Mouse (Mus musculus) granulocyte monocyte progenitor cell, adult 5-6 weeks (primary cell): ENCODE data around the gene Pih1d1. TPM values are rescaled to one million over a fixed set of nuclear protein-coding genes. Genes with fewer than 3 reads are reported as not detected.
"Not testable (repeated sequence)": the region's sequence is repeated elsewhere in the genome, so short reads cannot be mapped to it uniquely, and the experiment has no call there.

Source experiments
- ATAC-seq: replicated peaks from 2 replicates; pipeline ENCODE4 v1.8.0; 2016; ENCODE audit warnings: mild to moderate bottlenecking, moderate TSS enrichment, inconsistent platforms; ENCODE audit not compliant: poor library complexity, severe bottlenecking
- total RNA-seq, 2 experiments: library from RNA; stranded (forward) in 1 of 2; stranded (reverse) in 1 of 2; fragments of 200-712, 200-1000 nt in 1 of 2; fragments of >200 nt in 1 of 2; fragmentation: Nextera tagmentation in 1 of 2; gene quantifications; 2 replicates each; pipeline ENCODE4 v1.2.3; 2014 to 2017

Gene Pih1d1
- total RNA-seq, 2 experiments from 2014 or later = 48.8 to 74.2 TPM

DNA sequence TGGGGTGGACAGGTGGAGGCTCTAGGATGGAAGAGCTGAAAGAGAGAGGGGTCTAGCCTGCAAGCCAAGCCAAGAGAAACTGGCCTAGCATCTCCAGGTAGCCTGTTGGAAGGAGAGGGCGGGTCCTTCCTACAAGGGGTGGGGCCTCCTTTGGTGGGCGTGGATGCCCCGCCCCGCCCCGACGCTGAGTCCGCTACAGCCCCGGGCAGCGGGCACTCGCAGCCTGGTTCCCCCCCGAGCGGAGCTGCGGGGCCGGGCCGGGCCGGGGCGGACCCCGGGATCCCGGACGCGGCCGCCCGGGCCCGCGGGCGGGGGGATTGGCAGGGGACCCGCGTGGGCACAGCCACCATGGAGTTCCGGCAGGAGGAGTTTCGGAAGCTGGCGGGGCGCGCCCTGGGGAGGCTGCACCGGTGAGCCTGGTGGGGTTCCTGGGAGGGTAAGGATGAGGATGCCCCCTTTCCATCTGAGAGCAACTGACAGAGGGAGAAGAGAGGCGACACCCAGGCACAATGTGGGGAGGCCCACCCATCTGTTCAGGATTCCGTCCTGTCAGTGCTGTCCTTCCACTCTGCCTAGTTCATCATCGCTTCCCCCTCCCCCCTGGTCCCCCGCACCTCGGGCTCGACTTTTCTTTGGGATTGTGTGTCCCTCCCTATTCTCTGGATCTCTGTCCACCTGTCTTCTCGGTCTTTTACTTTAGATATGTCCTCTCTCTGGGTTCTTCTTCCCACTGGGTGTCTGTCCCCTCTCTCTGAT, 9.8 kb downstream of the Pih1d1 start, which contains the start of gene Slc17a7:
Gene Slc17a7, plus strand, starts transcription at position 215 of the 756 bp plus-strand sequence.
- ATAC-seq = peak; percentile 58

- ATAC-seq = no peak
Observed at GRCm38 (mm10) chr7:45164833-45165232, 10.7 kb downstream of the Pih1d1 start.

GRCm38 (mm10) chr7:45165701-45166100, 11.6 kb downstream of the Pih1d1 start:
- ATAC-seq = no peak

DNA sequence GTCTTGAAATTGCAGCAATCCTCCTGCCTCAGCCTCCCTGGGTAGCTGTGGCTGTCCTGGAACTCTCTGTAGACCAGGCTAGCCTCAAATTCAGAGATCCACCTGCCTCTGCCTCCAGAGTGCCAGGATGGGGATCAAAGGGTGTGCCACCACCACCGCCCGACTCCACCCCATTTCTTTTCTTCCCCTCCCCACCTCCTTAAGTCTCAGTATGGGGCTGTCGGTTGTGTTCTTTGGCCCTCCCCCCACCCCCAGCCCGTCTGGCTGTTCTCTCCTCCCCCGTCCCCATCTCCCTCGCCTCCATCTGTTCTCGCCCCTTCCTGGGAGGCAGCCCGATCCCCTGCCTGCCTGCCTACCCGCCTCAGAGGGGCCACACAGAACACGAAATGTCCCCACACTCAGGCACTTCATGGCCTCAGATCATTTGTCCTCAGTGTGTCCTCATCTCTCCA, 12.9 kb downstream of the Pih1d1 start:
- ATAC-seq = no peak

GRCm38 (mm10) chr7:45167761-45168445, 13.8 kb downstream of the Pih1d1 start:
- ATAC-seq = no peak

GRCm38 (mm10) chr7:45168656-45169055, 14.6 kb downstream of the Pih1d1 start:
- no peak for ATAC-seq

DNA sequence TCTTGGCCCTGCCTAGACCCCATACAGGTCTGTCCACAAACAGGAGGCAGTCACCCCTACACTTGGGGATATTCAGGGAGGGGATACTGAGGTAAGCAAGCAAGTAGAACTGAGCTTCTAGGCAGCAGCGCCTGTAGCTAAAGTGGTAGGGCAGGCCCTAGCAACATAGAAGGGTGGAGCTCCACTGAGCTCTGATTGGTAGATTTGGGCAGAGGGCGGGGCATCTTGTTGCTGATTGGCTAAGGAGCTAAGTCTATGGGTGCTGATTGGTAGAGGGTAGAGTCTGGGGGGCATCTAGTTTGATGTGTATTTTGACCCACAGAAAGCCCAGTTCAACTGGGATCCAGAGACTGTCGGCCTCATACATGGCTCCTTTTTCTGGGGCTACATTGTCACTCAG, 15.4 kb downstream of the Pih1d1 start:
- no peak for ATAC-seq

DNA sequence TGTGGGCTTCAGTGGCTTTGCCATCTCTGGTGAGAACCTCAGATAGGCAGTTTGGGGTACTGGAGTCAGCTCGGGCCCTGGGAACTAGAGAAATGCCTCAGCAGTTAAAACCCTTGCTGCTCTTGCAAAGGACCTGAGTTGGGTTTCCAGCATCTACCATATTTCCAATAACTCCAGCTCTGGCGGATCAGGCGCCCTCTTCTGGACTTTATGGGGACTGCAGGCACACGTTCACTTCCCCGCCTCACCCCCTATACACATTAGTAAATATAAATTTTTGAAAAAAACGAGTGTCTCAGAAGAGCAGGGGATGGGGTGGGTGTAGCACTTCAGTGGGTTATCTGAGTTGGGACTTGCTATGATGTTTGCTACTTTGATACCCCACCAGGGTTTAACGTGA, 18.9 kb downstream of the Pih1d1 start:
- ATAC-seq = 0 out of 2 replicates have a peak, but pooled peaks have one; percentile 15

DNA sequence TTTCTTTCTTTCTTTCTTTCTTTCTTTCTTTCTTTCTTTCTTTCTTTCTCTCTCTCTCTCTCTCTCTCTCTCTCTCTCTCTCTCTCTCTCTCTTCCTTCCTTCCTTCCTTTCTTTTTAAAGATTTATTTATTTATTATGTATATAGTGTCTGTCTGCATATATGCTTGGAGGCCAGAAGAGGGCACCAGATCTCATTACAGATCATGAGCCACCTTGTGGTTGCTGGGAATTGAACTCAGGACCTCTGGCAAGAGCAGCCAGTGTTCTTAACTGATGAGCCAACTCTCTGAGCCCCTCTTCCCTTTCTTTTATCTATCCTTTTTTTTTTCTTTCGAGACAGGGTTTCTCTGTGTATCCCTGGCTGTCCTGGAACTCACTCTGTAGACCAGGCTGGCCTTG, 19.7 kb downstream of the Pih1d1 start:
- ATAC-seq = not testable (repeated sequence)

- peak; percentile 21; the same call in 1 of the 2 replicates for ATAC-seq
Observed at GRCm38 (mm10) chr7:45174567-45175280, 20.6 kb downstream of the Pih1d1 start.

DNA sequence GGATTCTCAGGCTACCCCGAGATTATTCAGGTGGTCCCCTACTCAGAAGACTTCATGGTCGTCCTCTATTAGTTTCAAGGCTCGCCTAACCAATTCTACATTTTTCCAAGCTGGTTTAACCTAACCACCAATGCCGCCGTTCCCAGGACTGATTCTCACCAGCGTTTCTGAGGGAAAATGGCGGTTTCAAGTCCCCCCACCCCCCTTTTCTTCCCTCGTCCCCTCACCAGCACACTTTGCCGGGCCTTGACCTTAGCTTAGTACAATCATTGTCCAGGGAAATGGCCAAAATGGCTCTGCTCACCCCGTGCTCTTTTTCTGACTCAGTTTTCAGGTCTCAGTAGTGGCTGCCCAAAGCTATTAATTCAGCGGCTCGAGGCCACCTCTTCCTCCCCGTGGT, 21.3 kb downstream of the Pih1d1 start:
- no peak for ATAC-seq

DNA sequence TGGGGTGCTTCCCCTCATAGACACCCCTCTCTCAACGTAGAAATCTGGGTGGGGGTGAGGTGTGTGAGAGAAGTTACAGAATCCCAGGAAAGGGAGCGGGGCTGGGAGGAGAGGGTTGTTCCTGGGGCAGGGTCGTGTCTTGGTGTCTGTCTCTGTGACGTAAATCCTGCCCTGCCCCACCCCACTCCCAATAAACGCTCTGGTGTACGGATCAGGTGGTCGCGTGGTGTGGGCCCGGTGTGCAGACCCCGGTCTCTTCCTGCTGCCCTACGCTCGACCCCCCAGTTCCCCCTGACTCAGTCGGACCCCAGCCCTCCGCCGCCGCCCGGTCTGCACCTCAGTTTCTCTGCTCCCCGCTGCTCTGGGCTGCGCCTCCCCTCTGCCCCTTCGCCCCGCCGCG, 21.8 kb downstream of the Pih1d1 start:
- no peak for ATAC-seq

GRCm38 (mm10) chr7:45176356-45176755, 22.3 kb downstream of the Pih1d1 start:
- no peak for ATAC-seq

DNA sequence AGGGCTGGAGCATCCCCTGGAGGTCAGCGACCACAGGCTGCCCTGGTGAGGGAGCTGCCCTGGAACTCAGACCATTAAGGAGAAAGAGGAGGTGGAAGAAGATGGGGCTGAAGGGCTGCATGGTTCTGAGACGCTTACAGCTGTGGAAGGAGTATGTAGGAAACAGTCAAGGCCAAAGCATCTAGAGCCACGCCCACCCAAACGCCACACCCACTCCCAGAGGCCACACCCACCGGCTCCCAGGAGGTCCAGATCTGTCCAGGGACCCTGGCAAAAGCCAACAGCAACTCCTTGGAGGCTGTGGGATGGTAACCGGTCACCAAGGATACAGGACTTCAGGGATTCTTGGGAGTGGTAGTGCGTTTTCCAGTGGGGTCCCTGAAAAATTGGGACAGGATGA, 24.4 kb downstream of the Pih1d1 start:
- no peak for ATAC-seq

- ATAC-seq = no peak
Observed at GRCm38 (mm10) chr7:45179469-45179868, 25.4 kb downstream of the Pih1d1 start, which contains the start of gene Gfy. TSS of gene Gfy (minus strand) at chr7:45179569.

GRCm38 (mm10) chr7:45180896-45181477, 26.9 kb downstream of the Pih1d1 start, which contains the start of gene Pth2:
TSS of gene Pth2 (plus strand) at chr7:45180995.
- ATAC-seq = no peak

DNA sequence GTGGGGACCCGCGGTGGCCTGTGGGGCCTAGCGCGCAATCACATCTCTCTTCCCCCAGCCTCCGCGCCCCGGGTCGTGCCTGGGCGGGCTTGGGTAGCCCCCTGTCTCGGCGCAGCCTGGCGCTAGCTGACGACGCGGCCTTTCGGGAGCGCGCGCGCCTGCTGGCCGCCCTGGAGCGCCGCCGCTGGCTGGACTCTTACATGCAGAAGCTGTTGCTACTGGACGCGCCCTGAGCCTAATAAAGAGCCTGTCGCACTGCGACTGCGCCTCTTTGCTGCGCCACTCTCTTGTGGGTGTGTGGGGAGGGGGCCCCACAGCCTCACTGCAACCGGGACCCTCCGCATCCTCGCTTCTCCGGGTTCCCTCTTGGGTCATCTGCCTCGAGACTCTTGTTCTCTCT, 27.4 kb downstream of the Pih1d1 start:
- ATAC-seq = peak; percentile 13; the same call in 1 of the 2 replicates

DNA sequence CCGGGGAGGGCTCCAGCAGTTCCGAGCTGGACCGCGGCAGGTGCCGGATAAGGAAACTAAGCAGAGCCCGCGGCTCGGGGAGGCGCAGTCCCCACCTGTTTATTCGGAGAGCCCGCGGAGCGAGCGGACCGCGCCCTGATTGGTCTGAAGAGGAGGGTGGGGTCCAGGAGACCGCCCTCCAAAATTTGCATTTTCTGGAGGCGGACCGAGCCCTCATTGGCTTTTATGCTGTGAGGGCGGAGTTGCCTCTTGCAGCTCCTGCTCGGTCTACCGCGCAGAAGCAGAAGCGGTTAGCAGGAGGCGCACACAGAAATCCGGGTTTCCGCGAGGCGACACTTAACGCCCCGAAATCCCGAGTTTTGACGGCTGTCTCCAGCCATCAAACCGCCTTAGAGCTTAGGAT, 28.1 kb downstream of the Pih1d1 start:
- ATAC-seq = peak; percentile 91

- peak; percentile 2; the same call in 1 of the 2 replicates for ATAC-seq
Observed at GRCm38 (mm10) chr7:45182606-45183005, 28.5 kb downstream of the Pih1d1 start.

DNA sequence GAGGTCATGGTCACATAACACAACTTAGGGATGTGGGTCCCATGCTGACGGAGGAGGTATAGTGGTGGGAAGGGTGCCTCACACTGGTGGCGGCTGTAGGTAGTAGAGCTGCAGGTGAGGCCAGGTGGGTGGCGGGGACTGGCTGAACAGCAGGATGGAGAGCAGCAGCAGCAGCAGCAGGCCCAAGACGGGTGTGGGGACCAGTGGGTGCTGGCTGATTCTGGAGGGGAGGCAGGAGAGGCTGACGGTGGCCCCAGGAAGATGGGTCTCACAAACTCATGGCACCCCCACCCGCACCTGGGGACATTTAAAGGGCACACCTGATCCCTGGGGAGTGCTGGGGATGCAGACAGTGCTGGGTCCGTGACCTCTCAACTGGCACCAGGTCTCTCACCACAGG, 29.6 kb downstream of the Pih1d1 start:
- no peak for ATAC-seq
